26 mouse cellular contexts compared by ENCODE assay signal in the genomic region with DNA sequence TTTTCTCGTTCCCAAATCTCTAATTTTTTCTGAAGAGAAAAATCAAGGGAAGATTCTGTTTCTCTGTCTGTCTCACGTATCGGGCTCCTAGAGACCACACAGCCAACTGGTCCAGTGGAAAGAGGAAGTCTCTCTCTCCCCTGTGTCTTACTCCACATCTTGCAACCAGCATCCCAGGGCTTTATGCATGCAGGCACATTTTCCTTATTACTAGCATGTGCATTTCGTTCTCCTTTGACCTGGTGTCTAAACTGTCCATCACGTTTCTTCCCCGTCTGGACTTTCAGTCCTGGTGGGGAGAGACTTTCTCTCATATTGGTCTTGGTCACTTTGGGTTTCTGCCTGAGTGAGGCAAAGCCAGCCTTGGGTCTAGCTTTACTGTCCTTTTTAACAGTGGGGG.
"Had no signal": no experiment of that assay in that cellular context is flagged by ENCODE, and none has a peak within 500 bp of the region (broad histone marks: within the 10 kb centered on the region; RNA-seq: fewer than 3 reads in every experiment).

No protein-coding gene starts in this region.

- H3K4me2 ChIP-seq: heart, embryonic 11.5 days; heart, embryonic 13.5 days; heart, embryonic 15.5 days; hindbrain, embryonic 13.5 days; hindbrain, embryonic 15.5 days; kidney, embryonic 15.5 days; limb, embryonic 13.5 days; limb, embryonic 15.5 days; liver, embryonic 12.5 days had no signal

- H3K4me3 ChIP-seq: gastrocnemius, adult 2 months; heart, embryonic 13.5 days; heart, embryonic 15.5 days; hindbrain, embryonic 13.5 days; hindbrain, embryonic 15.5 days; kidney, embryonic 15.5 days; limb, embryonic 13.5 days; limb, embryonic 15.5 days; liver, embryonic 12.5 days had no signal

- H3K9ac ChIP-seq: heart, embryonic 13.5 days; heart, embryonic 15.5 days; hindbrain, embryonic 13.5 days; hindbrain, embryonic 15.5 days; kidney, embryonic 15.5 days; limb, embryonic 13.5 days; limb, embryonic 15.5 days; liver, embryonic 12.5 days had no signal

- ATAC-seq: hindbrain, postnatal 0 days; intestine, embryonic 16.5 days; liver, embryonic 12.5 days had no signal

- DNase-seq: gastrocnemius, adult 2 months; gastrocnemius, postnatal 10 days; gastrocnemius, postnatal 36 days; heart, adult 18-20 months; heart, postnatal 14 days; heart, postnatal 36 days; kidney, adult 11 months; kidney, adult 2 months; kidney, adult 9 months; kidney, postnatal 14 days; kidney, postnatal 36 days; layer of hippocampus, adult 9-11 months; layer of hippocampus, postnatal 36 days; left cerebral cortex, postnatal 4 days had no signal

- H3K27ac ChIP-seq: gastrocnemius, adult 2 months; heart, embryonic 13.5 days; heart, embryonic 15.5 days; hindbrain, embryonic 13.5 days; hindbrain, embryonic 15.5 days; hindbrain, postnatal 0 days; kidney, embryonic 15.5 days; kidney, postnatal 0 days; limb, embryonic 13.5 days; limb, embryonic 15.5 days; liver, embryonic 12.5 days had no signal

- H3K9me3 ChIP-seq: heart, embryonic 13.5 days; heart, embryonic 15.5 days; hindbrain, embryonic 13.5 days; hindbrain, embryonic 15.5 days; kidney, embryonic 15.5 days; limb, embryonic 13.5 days; limb, embryonic 15.5 days; liver, embryonic 12.5 days had no signal

- H3K4me1 ChIP-seq: heart, embryonic 13.5 days; heart, embryonic 15.5 days; hindbrain, embryonic 13.5 days; hindbrain, embryonic 15.5 days; kidney, embryonic 15.5 days; limb, embryonic 13.5 days; limb, embryonic 15.5 days; liver, embryonic 12.5 days had no signal

- H3K27me3 ChIP-seq: heart, embryonic 13.5 days; heart, embryonic 15.5 days; hindbrain, embryonic 13.5 days; hindbrain, embryonic 15.5 days; kidney, embryonic 15.5 days; limb, embryonic 13.5 days; limb, embryonic 15.5 days; liver, embryonic 12.5 days had no signal
